Mouse (Mus musculus) lung, embryonic 14.5 days (tissue): ENCODE data around the gene Usp28. TPM values are rescaled to one million over a fixed set of nuclear protein-coding genes. Genes with fewer than 3 reads are reported as not detected.

Experiments used
- ATAC-seq: fragments of 200-750 bp; cut with Nextera tagmentation; 2 replicates; pipeline ENCODE4 v1.8.0; 2017; ENCODE audit warnings: mild to moderate bottlenecking, moderate TSS enrichment, moderate library complexity; ENCODE audit not compliant: insufficient read depth
- DNase-seq: peaks from one replicate; pipeline ENCODE4 v3.0.0-alpha.2; 2015
- H3K27ac ChIP-seq: fragments of 300-500 bp; sonication (generic); 2 replicates; pipeline ENCODE4 v1.5.1; 2014; ENCODE audit warnings: low read depth, mild to moderate bottlenecking, moderate library complexity
- H3K27me3 ChIP-seq: fragments of 300-500 bp; sonication (generic); 2 replicates; pipeline ENCODE4 v1.6.1; 2014; ENCODE audit warnings: low read length, control low read depth; ENCODE audit not compliant: insufficient read depth
- H3K36me3 ChIP-seq: fragments of 300-500 bp; sonication (generic); 2 replicates; pipeline ENCODE4 v1.6.1; 2014; ENCODE audit warnings: control low read depth; ENCODE audit not compliant: insufficient read depth
- H3K4me1 ChIP-seq: fragments of 300-500 bp; sonication (generic); 2 replicates; pipeline ENCODE4 v1.6.1; 2014; ENCODE audit warnings: antibody characterized with exemption, control low read depth; ENCODE audit not compliant: insufficient read depth
- H3K4me2 ChIP-seq: fragments of 300-500 bp; sonication (generic); 2 replicates; pipeline ENCODE4 v1.6.1; 2014; ENCODE audit warnings: mild to moderate bottlenecking
- H3K4me3 ChIP-seq: fragments of 300-500 bp; sonication (generic); 2 replicates; pipeline ENCODE4 v1.5.1; 2014; ENCODE audit warnings: low read depth, low read length
- H3K9ac ChIP-seq: fragments of 300-500 bp; sonication (generic); 2 replicates; pipeline ENCODE4 v1.6.1; 2014
- H3K9me3 ChIP-seq: fragments of 300-500 bp; sonication (generic); 2 replicates; pipeline ENCODE4 v1.6.1; 2016; ENCODE audit warnings: low read depth, low read length, control low read depth
- CTCF ChIP-seq: IDR thresholded peaks from 2 replicates; pipeline ENCODE4 v1.5.1; 2016; ENCODE audit warnings: antibody characterized with exemption, low read depth
- WGBS: fragments of 180-500 bp; shearing (Covaris S2); extraction: QIAGEN DNeasy Blood & Tissue Kit; methylation state at CpG from one replicate; pipeline ENCODE4 v1.1.7; 2014; 5-methylcytosine and 5-hydroxymethylcytosine counted together
- polyA plus RNA-seq: library from polyadenylated mRNA; unstranded; fragments of >200 nt; fragmentation: Nextera tagmentation; extraction: Ambion mirVana; gene quantifications from 2 replicates; pipeline ENCODE4 v1.2.1, GENCODE M21; 2014

Gene Usp28
- polyA plus RNA-seq, 1 experiment from 2014 or later, result 33.2 TPM

DNA sequence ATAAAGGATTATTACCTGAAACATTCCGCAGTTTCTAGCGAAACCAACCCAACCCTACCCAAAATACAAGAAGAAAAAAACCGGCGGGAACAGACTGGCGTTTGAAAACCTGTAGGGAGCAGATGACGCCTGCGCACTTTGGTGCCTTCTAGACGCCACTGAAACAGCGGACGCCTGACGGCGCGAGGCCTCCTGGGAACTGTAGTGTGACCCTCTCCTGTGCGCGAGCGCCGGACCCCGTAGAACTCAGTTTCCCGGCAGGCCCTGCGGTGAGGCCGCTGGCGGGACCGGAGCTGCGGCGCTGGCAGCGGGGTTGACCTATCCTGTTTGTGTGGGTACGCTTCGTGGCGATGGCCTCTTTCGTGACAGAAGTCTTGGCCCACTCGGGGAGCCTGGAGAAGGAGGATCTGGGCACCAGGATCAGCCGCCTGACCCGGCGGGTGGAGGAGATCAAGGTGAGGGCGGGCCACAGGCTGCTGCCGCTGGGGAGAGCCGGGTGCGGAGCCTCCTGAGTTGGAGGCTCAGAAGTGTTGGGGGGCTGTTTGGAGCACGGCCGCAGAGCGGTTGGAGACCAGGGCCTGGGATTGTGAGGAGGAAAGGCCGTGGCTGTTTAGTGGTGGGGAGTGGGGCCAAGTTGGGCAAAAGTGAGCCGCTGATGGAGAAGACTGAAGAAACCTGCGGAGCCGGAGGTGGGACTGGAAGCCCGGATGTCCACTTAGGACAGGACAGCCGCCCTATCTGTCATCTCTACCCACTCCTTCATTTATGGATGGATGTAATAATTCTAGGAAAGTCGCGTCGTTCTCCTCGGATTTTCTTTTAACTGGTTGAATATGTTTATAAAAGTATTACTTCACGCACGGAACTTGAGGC is 70.4 kb downstream of the Usp28 start, which contains the start of gene Zw10:
TSS of gene Zw10 (plus strand) at position 281 of the 873 bp plus-strand sequence.
- DNase-seq (peak; percentile 98), ATAC-seq (peak; percentile 99)
- Histone ChIP-seq H3K4me2 (peak within 1 kb of the TSS; percentile 73), H3K27ac (peak within 1 kb of the TSS; percentile 36; the same call in 1 of the 2 replicates), H3K4me3 (peak within 1 kb of the TSS; percentile 91), H3K27me3 (no peaks in the 10 kb centered on the region), H3K9me3 (no peaks in the 10 kb centered on the region), H3K4me1 (peaks cover 6% of the 10 kb centered on the region), H3K36me3 (peaks cover 17% of the 10 kb centered on the region), H3K9ac (peak within 1 kb of the TSS; percentile 85)
- TF ChIP-seq CTCF, result no peak
- WGBS, result under 1% methylated on average over 53 of the region's 53 CpGs

DNA sequence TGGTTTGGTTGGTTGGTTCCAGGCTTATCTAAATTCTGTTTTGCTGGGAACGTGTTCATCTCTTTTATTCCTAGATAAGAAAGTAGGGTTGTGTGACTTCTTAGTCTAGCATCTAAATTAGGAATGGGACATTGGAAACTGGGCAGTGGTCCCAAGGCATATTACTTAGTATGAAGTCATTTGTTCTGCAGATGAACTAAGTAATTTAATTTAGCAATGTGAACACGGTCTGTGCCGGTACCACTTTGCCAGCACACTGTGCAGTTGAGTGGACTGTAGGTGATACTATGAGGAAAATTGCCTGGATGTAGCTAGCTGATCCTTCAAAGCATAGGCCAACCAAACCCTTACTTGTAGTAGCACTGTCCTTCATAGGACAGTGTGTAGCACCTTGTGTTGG is 91.7 kb downstream of the Usp28 start:
- no peaks in the 10 kb centered on the region for H3K4me1 ChIP-seq
- H3K4me2 ChIP-seq, result no peak overlapping the region
- 90% methylated on average over 3 of the region's 3 CpGs for WGBS

DNA sequence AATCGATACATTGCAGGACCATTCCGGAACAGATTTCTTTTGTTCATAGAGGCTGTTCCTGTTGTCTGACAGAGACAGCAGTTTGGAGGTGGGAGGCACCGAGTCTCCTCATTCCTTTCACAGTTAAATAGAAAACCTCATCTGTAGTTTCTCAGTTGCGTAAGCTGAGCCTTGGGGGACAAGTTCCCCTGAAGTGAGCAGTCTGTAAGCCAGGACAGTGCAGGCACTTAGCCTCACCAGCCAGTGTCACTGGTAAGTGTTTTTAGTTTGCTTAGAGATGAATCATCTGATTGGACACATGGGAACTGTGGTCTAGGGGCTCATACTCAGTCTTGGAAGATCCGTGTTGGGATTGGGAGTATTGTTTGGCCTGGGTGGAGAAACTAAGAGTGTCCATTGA is 95.9 kb downstream of the Usp28 start, which contains the start of gene Tmprss5:
TSS of gene Tmprss5 (plus strand) at position 154 of the 400 bp plus-strand sequence.
- 66% methylated on average over 5 of the region's 5 CpGs for WGBS
- DNase-seq, result no peak

More for the DNA sequence above, 91.7 kb downstream of the Usp28 start:
- no peaks in the 10 kb centered on the region for H3K9me3 ChIP-seq
- H3K36me3 ChIP-seq, result peaks cover 70% of the 10 kb centered on the region
- H3K4me3 ChIP-seq, result no peak overlapping the region
- ATAC-seq, result no peak
- no peak for DNase-seq
- H3K27me3 ChIP-seq, result no peaks in the 10 kb centered on the region
- H3K27ac ChIP-seq, result no peak overlapping the region
- H3K9ac ChIP-seq, result no peak overlapping the region
- no peak for TF ChIP-seq CTCF

DNA sequence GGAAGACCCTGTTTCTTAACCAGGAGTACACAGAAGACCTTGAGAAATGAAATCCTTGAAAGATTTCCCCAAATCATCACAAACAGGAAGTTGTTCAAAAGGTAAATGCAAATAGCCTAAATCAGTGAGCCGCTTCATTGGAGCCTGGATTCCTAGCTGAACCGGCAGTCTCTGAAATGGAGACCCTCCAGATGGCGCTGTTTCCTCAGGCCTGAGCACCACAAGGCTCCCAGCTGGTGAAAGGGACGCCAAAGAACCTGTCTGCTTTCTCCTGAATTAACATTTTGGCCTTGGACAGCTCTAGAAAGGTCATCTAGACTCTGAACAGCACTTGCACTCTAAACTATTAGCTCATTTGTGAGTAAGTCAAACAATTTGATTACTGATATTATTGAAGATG is 96.4 kb downstream of the Usp28 start:
- 6% methylated on average over 4 of the region's 4 CpGs for WGBS
- H3K27ac ChIP-seq, result no peak overlapping the region
- no peak overlapping the region for H3K9ac ChIP-seq
- peak; percentile 83 for TF ChIP-seq CTCF
- H3K27me3 ChIP-seq, result no peaks in the 10 kb centered on the region
- no peaks in the 10 kb centered on the region for H3K9me3 ChIP-seq
- H3K4me3 ChIP-seq, result no peak overlapping the region
- H3K36me3 ChIP-seq, result peaks cover 39% of the 10 kb centered on the region
- ATAC-seq (peak; percentile 35; the same call in 1 of the 2 replicates), DNase-seq (peak; percentile 87)
- no peak overlapping the region for H3K4me2 ChIP-seq
- no peaks in the 10 kb centered on the region for H3K4me1 ChIP-seq

More for the DNA sequence above, 95.9 kb downstream of the Usp28 start, which contains the start of gene Tmprss5:
- no peak for TF ChIP-seq CTCF
- no peak within 1 kb of the TSS for H3K4me2 ChIP-seq
- peaks cover 39% of the 10 kb centered on the region for H3K36me3 ChIP-seq
- H3K9me3 ChIP-seq, result no peaks in the 10 kb centered on the region
- H3K27me3 ChIP-seq, result no peaks in the 10 kb centered on the region
- H3K9ac ChIP-seq, result no peak within 1 kb of the TSS
- H3K4me3 ChIP-seq, result no peak within 1 kb of the TSS
- no peak for ATAC-seq
- H3K4me1 ChIP-seq, result no peaks in the 10 kb centered on the region
- H3K27ac ChIP-seq, result no peak within 1 kb of the TSS

DNA sequence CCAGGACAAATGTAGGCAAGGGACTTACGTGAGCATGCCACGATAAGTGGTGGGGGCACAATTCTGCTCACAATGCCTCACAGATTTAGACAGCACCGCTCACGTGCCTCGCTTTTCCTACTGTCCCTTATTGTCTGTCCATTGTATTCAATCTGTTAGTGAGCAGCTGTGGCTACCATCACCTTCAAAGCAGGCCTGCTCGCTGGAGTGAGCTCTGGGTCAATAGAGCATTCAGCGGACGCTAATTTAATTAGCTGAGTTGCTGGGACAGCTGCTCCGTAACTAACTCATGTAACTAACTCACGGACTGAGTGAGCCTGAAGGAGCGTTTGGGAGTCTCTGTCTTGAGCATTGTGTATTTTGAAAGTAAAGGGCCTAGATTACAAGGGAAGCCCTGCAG is 102.1 kb downstream of the Usp28 start:
- DNase-seq (no peak), ATAC-seq (no peak)
- no peak overlapping the region for H3K27ac ChIP-seq
- H3K9me3 ChIP-seq, result no peaks in the 10 kb centered on the region
- TF ChIP-seq CTCF, result no peak
- 59% methylated on average over 11 of the region's 11 CpGs for WGBS
- no peaks in the 10 kb centered on the region for H3K36me3 ChIP-seq
- no peaks in the 10 kb centered on the region for H3K27me3 ChIP-seq
- H3K4me1 ChIP-seq, result no peaks in the 10 kb centered on the region
- H3K4me2 ChIP-seq, result no peak overlapping the region
- no peak overlapping the region for H3K4me3 ChIP-seq
- H3K9ac ChIP-seq, result no peak overlapping the region

Other genes with a start within 250 kb of the Usp28 start
- 0.71 and 1.2 TPM in 2 replicates for gene Zbtb16, start 149.2 kb upstream of the Usp28 start, polyA plus RNA-seq
- 0.82 and 1.5 TPM in 2 replicates for gene Htr3a, start 74.3 kb upstream of the Usp28 start, polyA plus RNA-seq
- 0.12 TPM in 1 of 2 replicates, not detected in the other for gene Htr3b, start 20.4 kb upstream of the Usp28 start, polyA plus RNA-seq
- gene Zw10, start 70.2 kb downstream of the Usp28 start, polyA plus RNA-seq, result 50.7 and 53.4 TPM in 2 replicates
- 0.34 and 0.47 TPM in 2 replicates for gene Tmprss5, start 95.9 kb downstream of the Usp28 start, polyA plus RNA-seq